Mouse (Mus musculus): ENCODE measurements around the gene Klhl30. TPM values are rescaled to one million over a fixed set of nuclear protein-coding genes. Genes with fewer than 3 reads are reported as not detected.

The Klhl30 gene
- polyA plus RNA-seq, 1 experiment from 2014 or later: 0.85 TPM

- peak overlapping the region; percentile 90 for H3K4me2 ChIP-seq (ENCODE audit: low read length)
- H3K36me3 ChIP-seq (ENCODE audit: control insufficient read depth, insufficient read depth, low read length): peaks cover 25% of the 10 kb centered on the region
- H3K27me3 ChIP-seq (replicated peaks; ENCODE audit: control insufficient read depth, insufficient read depth, low read length): 0 out of 2 replicates have a peak, but pooled peaks cover 3% of the 10 kb centered on the region
- WGBS: 96% methylated on average over 3 of the region's 3 CpGs
- H3K9me3 ChIP-seq (ENCODE audit: control insufficient read depth, low read length): peaks cover 6% of the 10 kb centered on the region; the same call in 1 of the 2 replicates
- peaks cover 7% of the 10 kb centered on the region for H3K4me1 ChIP-seq (replicated peaks; ENCODE audit: control insufficient read depth, insufficient read depth, low read length)
- ATAC-seq (replicated peaks; ENCODE audit: low FRiP score, low TSS enrichment, low read depth): no peak
- no peak overlapping the region for H3K27ac ChIP-seq (ENCODE audit: low read depth)
- no peak overlapping the region for H3K9ac ChIP-seq (ENCODE audit: low read length)
- no peak overlapping the region for H3K4me3 ChIP-seq (ENCODE audit: low read depth, low read length)
- DNase-seq (ENCODE audit: low spot score): peak; percentile 61
Observed at GRCm38 (mm10) chr1:91367295-91367694, 16.5 kb downstream of the Klhl30 start.

DNA sequence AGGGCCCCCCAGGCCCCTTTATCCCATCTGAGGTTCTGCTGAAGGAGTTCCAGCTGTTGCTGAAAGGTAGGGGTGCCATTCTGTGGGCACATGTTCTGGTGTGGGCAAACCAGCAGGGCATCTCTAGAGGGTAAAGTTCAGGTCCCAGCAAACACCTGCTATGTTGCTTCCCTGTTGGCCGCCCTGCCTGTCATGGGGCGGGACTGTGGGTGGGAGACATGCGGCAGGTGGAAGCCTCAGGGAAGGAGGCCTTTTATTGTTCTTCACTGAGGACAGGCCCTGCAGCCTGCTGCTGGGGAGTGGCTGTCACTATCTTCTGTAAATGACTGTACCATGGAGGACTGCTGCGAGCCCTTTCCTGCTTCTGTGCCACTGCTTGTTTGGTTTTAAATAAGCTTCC is 18.6 kb downstream of the Klhl30 start:
- WGBS: 52% methylated on average over 4 of the region's 4 CpGs
- peak overlapping the region; percentile 45; the same call in 1 of the 2 replicates for H3K27ac ChIP-seq (ENCODE audit: low read depth)
- H3K27me3 ChIP-seq (replicated peaks; ENCODE audit: control insufficient read depth, insufficient read depth, low read length): 0 out of 2 replicates have a peak, but pooled peaks cover 3% of the 10 kb centered on the region
- peaks cover 3% of the 10 kb centered on the region; the same call in 1 of the 2 replicates for H3K9me3 ChIP-seq (ENCODE audit: control insufficient read depth, low read length)
- H3K36me3 ChIP-seq (ENCODE audit: control insufficient read depth, insufficient read depth, low read length): peaks cover 46% of the 10 kb centered on the region
- H3K4me3 ChIP-seq (ENCODE audit: low read depth, low read length): no peak overlapping the region
- no peak for DNase-seq (ENCODE audit: low spot score)
- H3K4me1 ChIP-seq (replicated peaks; ENCODE audit: control insufficient read depth, insufficient read depth, low read length): peaks cover 7% of the 10 kb centered on the region
- H3K4me2 ChIP-seq (ENCODE audit: low read length): no peak overlapping the region
- no peak overlapping the region for H3K9ac ChIP-seq (ENCODE audit: low read length)
- ATAC-seq (replicated peaks; ENCODE audit: low FRiP score, low TSS enrichment, low read depth): peak; percentile 51

DNA sequence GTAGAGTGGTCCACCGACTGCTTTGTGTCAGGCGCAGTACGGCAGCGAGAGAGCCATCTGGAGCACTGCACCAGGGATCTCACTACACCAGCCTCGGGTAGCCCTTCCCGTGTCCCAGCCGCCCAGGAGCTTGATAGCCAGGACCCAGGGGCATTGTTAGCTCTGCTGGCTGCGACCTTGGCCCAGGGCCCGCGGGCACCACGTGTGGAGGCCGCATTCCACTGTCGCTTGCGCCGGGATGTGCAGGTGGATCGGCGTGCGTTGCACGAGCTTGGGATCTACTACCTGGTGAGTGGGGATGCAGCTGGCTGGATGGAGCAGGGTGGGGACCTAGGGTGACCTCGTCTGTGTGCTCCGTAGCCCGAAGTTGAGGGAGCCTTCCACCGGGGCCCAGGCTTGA is 19.2 kb downstream of the Klhl30 start:
- Histone ChIP-seq H3K36me3 (ENCODE audit: control insufficient read depth, insufficient read depth, low read length) (peaks cover 52% of the 10 kb centered on the region), H3K9ac (ENCODE audit: low read length) (no peak overlapping the region), H3K27ac (ENCODE audit: low read depth) (no peak overlapping the region), H3K9me3 (ENCODE audit: control insufficient read depth, low read length) (no peaks in the 10 kb centered on the region), H3K4me2 (ENCODE audit: low read length) (no peak overlapping the region), H3K27me3 (replicated peaks; ENCODE audit: control insufficient read depth, insufficient read depth, low read length) (0 out of 2 replicates have a peak, but pooled peaks cover 3% of the 10 kb centered on the region), H3K4me3 (ENCODE audit: low read depth, low read length) (no peak overlapping the region), H3K4me1 (replicated peaks; ENCODE audit: control insufficient read depth, insufficient read depth, low read length) (peaks cover 7% of the 10 kb centered on the region)
- WGBS: 85% methylated on average over 23 of the region's 23 CpGs
- no peak for ATAC-seq (replicated peaks; ENCODE audit: low FRiP score, low TSS enrichment, low read depth)
- DNase-seq (ENCODE audit: low spot score): no peak

DNA sequence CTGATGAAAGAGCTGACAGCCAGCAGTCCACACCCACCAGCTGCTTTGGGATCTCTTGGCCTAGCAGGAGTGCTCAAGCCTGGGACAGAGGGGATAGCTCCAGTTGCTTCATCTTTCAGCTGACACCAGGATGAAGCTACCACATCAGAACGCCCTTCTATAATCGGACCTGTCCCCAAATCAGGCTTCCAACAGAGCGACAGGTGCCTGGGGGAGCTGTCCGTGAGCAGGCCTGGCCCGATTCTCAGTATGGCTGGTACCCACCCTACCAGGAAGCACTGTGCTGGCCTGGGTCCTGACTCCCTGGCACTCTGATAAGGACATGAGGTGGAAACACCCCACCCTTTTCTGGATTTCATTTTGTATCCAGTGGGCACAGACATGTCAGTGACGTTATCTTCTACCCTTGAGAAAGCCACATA is 22.6 kb downstream of the Klhl30 start:
- H3K36me3 ChIP-seq (ENCODE audit: control insufficient read depth, insufficient read depth, low read length): peaks cover 86% of the 10 kb centered on the region

GRCm38 (mm10) chr1:91380453-91381090 is 29.8 kb downstream of the Klhl30 start:
- Histone ChIP-seq H3K36me3 (ENCODE audit: control insufficient read depth, insufficient read depth, low read length) (peaks cover 95% of the 10 kb centered on the region), H3K4me2 (ENCODE audit: low read length) (no peak overlapping the region), H3K9ac (ENCODE audit: low read length) (no peak overlapping the region), H3K27me3 (replicated peaks; ENCODE audit: control insufficient read depth, insufficient read depth, low read length) (no peaks in the 10 kb centered on the region), H3K9me3 (ENCODE audit: control insufficient read depth, low read length) (no peaks in the 10 kb centered on the region), H3K27ac (ENCODE audit: low read depth) (no peak overlapping the region), H3K4me3 (ENCODE audit: low read depth, low read length) (no peak overlapping the region), H3K4me1 (replicated peaks; ENCODE audit: control insufficient read depth, insufficient read depth, low read length) (no peaks in the 10 kb centered on the region)
- ATAC-seq (replicated peaks; ENCODE audit: low FRiP score, low TSS enrichment, low read depth) (peak; percentile 48; the same call in 1 of the 2 replicates), DNase-seq (ENCODE audit: low spot score) (peak; percentile 91)
- 62% methylated on average over 7 of the region's 7 CpGs for whole genome bisulfite sequencing

More for the DNA sequence above, 22.6 kb downstream of the Klhl30 start:
- Histone ChIP-seq H3K9ac (ENCODE audit: low read length) (no peak overlapping the region), H3K4me2 (ENCODE audit: low read length) (no peak overlapping the region), H3K27ac (ENCODE audit: low read depth) (no peak overlapping the region), H3K9me3 (ENCODE audit: control insufficient read depth, low read length) (no peaks in the 10 kb centered on the region), H3K27me3 (replicated peaks; ENCODE audit: control insufficient read depth, insufficient read depth, low read length) (no peaks in the 10 kb centered on the region), H3K4me3 (ENCODE audit: low read depth, low read length) (no peak overlapping the region), H3K4me1 (replicated peaks; ENCODE audit: control insufficient read depth, insufficient read depth, low read length) (peaks cover 7% of the 10 kb centered on the region; the same call in 1 of the 2 replicates)
- 94% methylated on average over 6 of the region's 6 CpGs for WGBS
- ATAC-seq (replicated peaks; ENCODE audit: low FRiP score, low TSS enrichment, low read depth) (no peak), DNase-seq (ENCODE audit: low spot score) (no peak)

- no peaks in the 10 kb centered on the region for H3K9me3 ChIP-seq (ENCODE audit: control insufficient read depth, low read length)
- H3K4me3 ChIP-seq (ENCODE audit: low read depth, low read length): no peak overlapping the region
- ATAC-seq (replicated peaks; ENCODE audit: low FRiP score, low TSS enrichment, low read depth): no peak
- WGBS: 91% methylated on average over 4 of the region's 4 CpGs
- H3K27ac ChIP-seq (ENCODE audit: low read depth): no peak overlapping the region
- DNase-seq (ENCODE audit: low spot score): no peak
- H3K9ac ChIP-seq (ENCODE audit: low read length): no peak overlapping the region
- H3K27me3 ChIP-seq (replicated peaks; ENCODE audit: control insufficient read depth, insufficient read depth, low read length): no peaks in the 10 kb centered on the region
- peaks cover 94% of the 10 kb centered on the region for H3K36me3 ChIP-seq (ENCODE audit: control insufficient read depth, insufficient read depth, low read length)
- no peaks in the 10 kb centered on the region for H3K4me1 ChIP-seq (replicated peaks; ENCODE audit: control insufficient read depth, insufficient read depth, low read length)
- H3K4me2 ChIP-seq (ENCODE audit: low read length): no peak overlapping the region
Observed at GRCm38 (mm10) chr1:91381091-91381471, 30.3 kb downstream of the Klhl30 start.

DNA sequence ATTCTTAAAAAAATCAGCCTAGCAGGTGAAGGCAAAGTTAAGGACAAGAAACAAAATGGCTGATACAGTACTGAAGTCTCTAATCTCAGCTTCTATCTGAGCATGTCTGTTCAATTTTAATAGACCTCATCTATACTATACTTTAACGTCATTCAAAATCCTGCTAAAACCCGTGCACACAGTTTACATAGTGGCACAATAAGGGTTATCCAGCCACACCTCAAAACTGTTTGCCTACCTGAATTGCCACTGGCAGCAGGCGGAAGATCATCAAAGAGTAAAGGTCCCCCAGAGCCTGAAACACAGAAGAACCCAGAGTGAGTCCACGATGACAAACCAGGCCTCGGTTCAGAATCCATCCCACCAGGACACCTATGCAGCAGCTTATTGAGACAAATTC is 39.6 kb downstream of the Klhl30 start:
- Histone ChIP-seq H3K4me3 (ENCODE audit: low read depth, low read length) (no peak overlapping the region), H3K9ac (ENCODE audit: low read length) (no peak overlapping the region), H3K4me2 (ENCODE audit: low read length) (no peak overlapping the region), H3K4me1 (replicated peaks; ENCODE audit: control insufficient read depth, insufficient read depth, low read length) (no peaks in the 10 kb centered on the region), H3K27me3 (replicated peaks; ENCODE audit: control insufficient read depth, insufficient read depth, low read length) (no peaks in the 10 kb centered on the region), H3K36me3 (ENCODE audit: control insufficient read depth, insufficient read depth, low read length) (peaks cover 78% of the 10 kb centered on the region), H3K27ac (ENCODE audit: low read depth) (no peak overlapping the region), H3K9me3 (ENCODE audit: control insufficient read depth, low read length) (no peaks in the 10 kb centered on the region)
- ATAC-seq (replicated peaks; ENCODE audit: low FRiP score, low TSS enrichment, low read depth) (peak; percentile 81), DNase-seq (ENCODE audit: low spot score) (no peak)
- WGBS: 68% methylated on average over 5 of the region's 5 CpGs

DNA sequence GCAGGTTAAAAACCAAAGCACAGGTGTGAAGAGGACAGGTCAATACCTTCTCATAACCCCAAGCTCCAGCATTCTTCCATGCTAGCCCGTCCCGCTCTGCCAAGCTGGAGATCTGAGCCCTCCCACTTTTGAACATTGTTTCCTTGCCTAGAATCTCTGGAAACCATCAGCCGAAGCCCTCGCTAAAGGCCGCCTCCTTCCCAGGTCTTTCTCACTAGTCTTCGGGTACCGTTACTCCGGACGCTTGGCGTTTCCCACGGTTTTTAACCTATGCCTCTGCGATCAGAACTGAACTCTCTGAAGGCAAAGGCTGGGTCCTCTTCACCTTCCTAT is 47.1 kb downstream of the Klhl30 start:
- H3K9me3 ChIP-seq (ENCODE audit: control insufficient read depth, low read length): no peaks in the 10 kb centered on the region
- no peak for ATAC-seq (replicated peaks; ENCODE audit: low FRiP score, low TSS enrichment, low read depth)
- no peak for DNase-seq (ENCODE audit: low spot score)
- WGBS: under 1% methylated on average over 12 of the region's 12 CpGs
- peaks cover 28% of the 10 kb centered on the region for H3K36me3 ChIP-seq (ENCODE audit: control insufficient read depth, insufficient read depth, low read length)
- peak overlapping the region; percentile 90 for H3K9ac ChIP-seq (ENCODE audit: low read length)
- peak overlapping the region; percentile 83 for H3K27ac ChIP-seq (ENCODE audit: low read depth)
- H3K4me1 ChIP-seq (replicated peaks; ENCODE audit: control insufficient read depth, insufficient read depth, low read length): peaks cover 15% of the 10 kb centered on the region
- peak overlapping the region; percentile 89 for H3K4me3 ChIP-seq (ENCODE audit: low read depth, low read length)
- H3K27me3 ChIP-seq (replicated peaks; ENCODE audit: control insufficient read depth, insufficient read depth, low read length): no peaks in the 10 kb centered on the region
- H3K4me2 ChIP-seq (ENCODE audit: low read length): peak overlapping the region; percentile 95
